Mouse (Mus musculus): ENCODE measurements around the gene Krt28. TPM values are rescaled to one million over a fixed set of nuclear protein-coding genes. Genes with fewer than 3 reads are reported as not detected.

Gene Krt28
- polyA plus RNA-seq, 1 experiment from 2014 or later, result 0.21 TPM

GRCm38 (mm10) chr11:99339299-99339847 is 35.3 kb downstream of the Krt28 start:
- Histone ChIP-seq H3K36me3 (no peaks in the 10 kb centered on the region), H3K27ac (replicated peaks) (0 out of 2 replicates have a peak overlapping the region, but pooled peaks have one; percentile 33), H3K27me3 (ENCODE audit: low read depth, poor library complexity, severe bottlenecking) (no peaks in the 10 kb centered on the region), H3K4me3 (no peak overlapping the region), H3K4me1 (peaks cover 9% of the 10 kb centered on the region; the same call in 1 of the 2 replicates), H3K9me3 (replicated peaks) (no peaks in the 10 kb centered on the region)
- 46% methylated on average over 11 of the region's 11 CpGs for WGBS
- peak; percentile 37 for DNase-seq (ENCODE audit: low spot score)

- Histone ChIP-seq H3K27me3 (ENCODE audit: low read depth, poor library complexity, severe bottlenecking) (no peaks in the 10 kb centered on the region), H3K36me3 (no peaks in the 10 kb centered on the region)
- 94% methylated on average over 11 of the region's 11 CpGs for WGBS
These were observed 36.8 kb downstream of the Krt28 start, which contains the start of gene Krt26 for GRCm38 (mm10) chr11:99337866-99338265. Gene Krt26 (minus strand): TSS chr11:99337966.

GRCm38 (mm10) chr11:99333426-99333825 is 41.3 kb downstream of the Krt28 start:
- Histone ChIP-seq H3K9me3 (replicated peaks) (no peaks in the 10 kb centered on the region), H3K4me1 (0 out of 2 replicates have a peak, but pooled peaks cover 4% of the 10 kb centered on the region), H3K4me3 (no peak overlapping the region), H3K27me3 (ENCODE audit: low read depth, poor library complexity, severe bottlenecking) (no peaks in the 10 kb centered on the region), H3K36me3 (no peaks in the 10 kb centered on the region), H3K27ac (replicated peaks) (no peak overlapping the region)
- DNase-seq (ENCODE audit: low spot score), result no peak
- 74% methylated on average over 13 of the region's 13 CpGs for WGBS

More at GRCm38 (mm10) chr11:99337866-99338265, 36.8 kb downstream of the Krt28 start, which contains the start of gene Krt26:
- Histone ChIP-seq H3K4me3 (no peak within 1 kb of the TSS), H3K27ac (replicated peaks) (no peak within 1 kb of the TSS), H3K9me3 (replicated peaks) (no peaks in the 10 kb centered on the region), H3K4me1 (peaks cover 12% of the 10 kb centered on the region; the same call in 1 of the 2 replicates)
- DNase-seq (ENCODE audit: low spot score), result no peak

GRCm38 (mm10) chr11:99329655-99330054 is 45.0 kb downstream of the Krt28 start:
- no peaks in the 10 kb centered on the region for H3K27me3 ChIP-seq (ENCODE audit: low read depth, poor library complexity, severe bottlenecking)
- no peak overlapping the region for H3K4me3 ChIP-seq
- DNase-seq (ENCODE audit: low spot score), result no peak
- WGBS, result 79% methylated on average over 2 of the region's 2 CpGs
- H3K36me3 ChIP-seq, result no peaks in the 10 kb centered on the region
- H3K9me3 ChIP-seq (replicated peaks), result no peaks in the 10 kb centered on the region
- no peak overlapping the region for H3K27ac ChIP-seq (replicated peaks)
- 0 out of 2 replicates have a peak, but pooled peaks cover 4% of the 10 kb centered on the region for H3K4me1 ChIP-seq

GRCm38 (mm10) chr11:99322851-99323250 is 51.9 kb downstream of the Krt28 start, which contains the start of gene Krt25:
Gene Krt25 (minus strand): TSS chr11:99322951.
- H3K9me3 ChIP-seq (replicated peaks), result no peaks in the 10 kb centered on the region
- no peak within 1 kb of the TSS for H3K4me3 ChIP-seq
- no peaks in the 10 kb centered on the region for H3K4me1 ChIP-seq
- 94% methylated on average over 11 of the region's 11 CpGs for WGBS
- no peak within 1 kb of the TSS for H3K27ac ChIP-seq (replicated peaks)
- H3K27me3 ChIP-seq (ENCODE audit: low read depth, poor library complexity, severe bottlenecking), result no peaks in the 10 kb centered on the region
- no peak for DNase-seq (ENCODE audit: low spot score)
- H3K36me3 ChIP-seq, result no peaks in the 10 kb centered on the region

- H3K4me3 ChIP-seq, result no peak overlapping the region
- no peaks in the 10 kb centered on the region for H3K27me3 ChIP-seq (ENCODE audit: low read depth, poor library complexity, severe bottlenecking)
- WGBS, result 94% methylated on average over 14 of the region's 14 CpGs
- no peak for DNase-seq (ENCODE audit: low spot score)
- 0 out of 2 replicates have a peak, but pooled peaks cover 4% of the 10 kb centered on the region for H3K4me1 ChIP-seq
- no peak overlapping the region for H3K27ac ChIP-seq (replicated peaks)
- no peaks in the 10 kb centered on the region for H3K36me3 ChIP-seq
- H3K9me3 ChIP-seq (replicated peaks), result no peaks in the 10 kb centered on the region
These were observed 53.6 kb downstream of the Krt28 start for GRCm38 (mm10) chr11:99321094-99321493.

- no peak for DNase-seq (ENCODE audit: low spot score)
- WGBS, result 89% methylated on average over 9 of the region's 9 CpGs
- H3K27ac ChIP-seq (replicated peaks), result no peak overlapping the region
- H3K4me3 ChIP-seq, result no peak overlapping the region
- no peaks in the 10 kb centered on the region for H3K9me3 ChIP-seq (replicated peaks)
- H3K4me1 ChIP-seq, result 0 out of 2 replicates have a peak, but pooled peaks cover 4% of the 10 kb centered on the region
- H3K36me3 ChIP-seq, result no peaks in the 10 kb centered on the region
- no peaks in the 10 kb centered on the region for H3K27me3 ChIP-seq (ENCODE audit: low read depth, poor library complexity, severe bottlenecking)
These were observed 55.6 kb downstream of the Krt28 start for GRCm38 (mm10) chr11:99319127-99319526.

GRCm38 (mm10) chr11:99316543-99316942 is 58.2 kb downstream of the Krt28 start:
- WGBS, result 63% methylated on average over 8 of the region's 8 CpGs
- Histone ChIP-seq H3K4me1 (0 out of 2 replicates have a peak, but pooled peaks cover 4% of the 10 kb centered on the region), H3K9me3 (replicated peaks) (no peaks in the 10 kb centered on the region), H3K36me3 (no peaks in the 10 kb centered on the region), H3K27me3 (ENCODE audit: low read depth, poor library complexity, severe bottlenecking) (no peaks in the 10 kb centered on the region), H3K27ac (replicated peaks) (no peak overlapping the region), H3K4me3 (no peak overlapping the region)
- no peak for DNase-seq (ENCODE audit: low spot score)

Other genes starting within 250 kb of the Krt28 start
- 0.14 TPM in 1 of 2 replicates, not detected in the other for gene Ccr7, start 219.8 kb downstream of the Krt28 start, polyA plus RNA-seq (2016; fragmentation: Nextera tagmentation; extraction: Ambion mirVana)
- gene Smarce1, start 143.9 kb downstream of the Krt28 start, polyA plus RNA-seq (2016; fragmentation: Nextera tagmentation; extraction: Ambion mirVana), result 296 and 338 TPM in 2 replicates
- 0.12 and 0.24 TPM in 2 replicates for gene Krt222, start 130.8 kb downstream of the Krt28 start, polyA plus RNA-seq (2016; fragmentation: Nextera tagmentation; extraction: Ambion mirVana)
- gene Krt24, start 89.6 kb downstream of the Krt28 start, polyA plus RNA-seq (2016; fragmentation: Nextera tagmentation; extraction: Ambion mirVana), result not detected in 2 replicates
- gene Krt25, start 52.0 kb downstream of the Krt28 start, polyA plus RNA-seq (2016; fragmentation: Nextera tagmentation; extraction: Ambion mirVana), result not detected in 2 replicates
- gene Krt26, start 36.9 kb downstream of the Krt28 start, polyA plus RNA-seq (2016; fragmentation: Nextera tagmentation; extraction: Ambion mirVana), result 0.21 and 0.60 TPM in 2 replicates
- not detected in 2 replicates for gene Krt27, start 23.8 kb downstream of the Krt28 start, polyA plus RNA-seq (2016; fragmentation: Nextera tagmentation; extraction: Ambion mirVana)
- 24.0 and 27.6 TPM in 2 replicates for gene Krt10, start 14.5 kb upstream of the Krt28 start, polyA plus RNA-seq (2016; fragmentation: Nextera tagmentation; extraction: Ambion mirVana)
- not detected in 2 replicates for gene Krt12, start 47.4 kb upstream of the Krt28 start, polyA plus RNA-seq (2016; fragmentation: Nextera tagmentation; extraction: Ambion mirVana)
- gene Krt20, start 63.2 kb upstream of the Krt28 start, polyA plus RNA-seq (2016; fragmentation: Nextera tagmentation; extraction: Ambion mirVana), result 0.65 and 0.68 TPM in 2 replicates
- gene Krt23, start 118.2 kb upstream of the Krt28 start, polyA plus RNA-seq (2016; fragmentation: Nextera tagmentation; extraction: Ambion mirVana), result not detected in 2 replicates
- gene Krt39, start 146.4 kb upstream of the Krt28 start, polyA plus RNA-seq (2016; fragmentation: Nextera tagmentation; extraction: Ambion mirVana), result not detected in 2 replicates
- not detected in 2 replicates for gene Krt40, start 168.3 kb upstream of the Krt28 start, polyA plus RNA-seq (2016; fragmentation: Nextera tagmentation; extraction: Ambion mirVana)
- gene Krtap3-3, start 176.0 kb upstream of the Krt28 start, polyA plus RNA-seq (2016; fragmentation: Nextera tagmentation; extraction: Ambion mirVana), result not detected in 2 replicates
- not detected in 2 replicates for gene Krtap3-2, start 181.9 kb upstream of the Krt28 start, polyA plus RNA-seq (2016; fragmentation: Nextera tagmentation; extraction: Ambion mirVana)
- gene Gm11939, start 184.6 kb upstream of the Krt28 start, polyA plus RNA-seq (2016; fragmentation: Nextera tagmentation; extraction: Ambion mirVana), result not detected in 2 replicates
- gene Krtap3-1, start 191.7 kb upstream of the Krt28 start, polyA plus RNA-seq (2016; fragmentation: Nextera tagmentation; extraction: Ambion mirVana), result not detected in 2 replicates
- gene Krtap1-5, start 206.1 kb upstream of the Krt28 start, polyA plus RNA-seq (2016; fragmentation: Nextera tagmentation; extraction: Ambion mirVana), result not detected in 2 replicates
- gene Krtap1-4, start 208.8 kb upstream of the Krt28 start, polyA plus RNA-seq (2016; fragmentation: Nextera tagmentation; extraction: Ambion mirVana), result not detected in 2 replicates
- not detected in 2 replicates for gene Krtap1-3, start 216.4 kb upstream of the Krt28 start, polyA plus RNA-seq (2016; fragmentation: Nextera tagmentation; extraction: Ambion mirVana)
- gene Krtap9-3, start 223.2 kb upstream of the Krt28 start, polyA plus RNA-seq (2016; fragmentation: Nextera tagmentation; extraction: Ambion mirVana), result not detected in 2 replicates
- gene Gm11938, start 228.4 kb upstream of the Krt28 start, polyA plus RNA-seq (2016; fragmentation: Nextera tagmentation; extraction: Ambion mirVana), result not detected in 2 replicates
- not detected in 2 replicates for gene Gm11937, start 235.3 kb upstream of the Krt28 start, polyA plus RNA-seq (2016; fragmentation: Nextera tagmentation; extraction: Ambion mirVana)
- not detected in 2 replicates for gene Krtap2-4, start 239.9 kb upstream of the Krt28 start, polyA plus RNA-seq (2016; fragmentation: Nextera tagmentation; extraction: Ambion mirVana)
- not detected in 2 replicates for gene Gm11562, start 245.5 kb upstream of the Krt28 start, polyA plus RNA-seq (2016; fragmentation: Nextera tagmentation; extraction: Ambion mirVana)

Measured in midbrain, embryonic 10.5 days (tissue).